Mouse (Mus musculus) testis, postnatal 10 days (tissue): ENCODE data around the gene Rnd2.
"Not testable (repeated sequence)": the region's sequence is repeated elsewhere in the genome, so short reads cannot be mapped to it uniquely, and the experiment has no call there.

Experiments
- DNase-seq: peaks from one replicate; pipeline ENCODE4 v3.0.0; 2021; ENCODE audit warnings: low spot score

The Rnd2 gene

DNA sequence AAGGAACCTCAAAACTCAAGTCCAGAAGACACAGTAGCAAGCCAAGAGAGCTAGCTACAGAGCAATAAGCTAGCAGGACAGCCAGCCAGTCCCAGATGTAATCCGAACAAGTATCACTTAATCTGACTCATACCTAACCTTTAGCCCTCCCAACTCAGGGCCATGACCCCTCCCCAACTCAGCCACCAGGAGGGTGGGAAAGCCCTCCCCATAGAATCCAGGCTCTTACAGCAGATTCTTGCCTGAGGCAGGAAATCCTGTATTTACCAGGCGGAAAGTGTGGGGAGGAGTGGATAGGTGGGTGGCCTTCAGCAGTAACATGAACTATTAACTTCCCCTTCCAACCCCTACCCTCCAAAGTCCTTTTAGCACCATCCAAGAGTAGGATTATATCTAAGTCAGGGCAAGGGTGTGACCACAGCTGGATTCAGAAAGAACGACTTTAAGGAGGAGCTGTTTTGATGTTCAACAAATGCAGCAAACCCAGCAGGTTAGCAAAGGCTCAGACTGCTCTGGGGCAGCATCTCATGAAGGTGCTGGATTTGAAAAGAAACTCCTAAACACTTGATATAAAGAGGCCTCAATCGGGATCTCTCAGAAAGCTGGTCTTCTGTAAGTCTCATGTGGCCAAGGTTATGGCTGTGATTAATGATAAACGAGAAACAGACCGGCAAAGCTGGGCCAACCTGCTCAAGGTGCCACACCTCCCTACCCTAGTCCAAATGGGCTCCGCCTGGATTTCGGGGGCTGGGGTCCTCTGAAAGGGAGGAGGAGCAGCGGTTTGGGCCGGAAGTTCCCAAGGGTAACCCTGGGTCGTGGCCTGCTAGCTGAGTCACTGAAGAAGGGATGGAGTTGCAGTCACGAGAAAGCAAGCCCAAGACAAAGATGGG is at the start of gene Rnd2:
Rnd2 (plus strand) TSS at position 789 of the 890 bp plus-strand sequence.
- DNase-seq, result no peak

- DNase-seq, result no peak
Observed at GRCm38 (mm10) chr11:101415306-101415705, 49.5 kb upstream of the Rnd2 start.

DNA sequence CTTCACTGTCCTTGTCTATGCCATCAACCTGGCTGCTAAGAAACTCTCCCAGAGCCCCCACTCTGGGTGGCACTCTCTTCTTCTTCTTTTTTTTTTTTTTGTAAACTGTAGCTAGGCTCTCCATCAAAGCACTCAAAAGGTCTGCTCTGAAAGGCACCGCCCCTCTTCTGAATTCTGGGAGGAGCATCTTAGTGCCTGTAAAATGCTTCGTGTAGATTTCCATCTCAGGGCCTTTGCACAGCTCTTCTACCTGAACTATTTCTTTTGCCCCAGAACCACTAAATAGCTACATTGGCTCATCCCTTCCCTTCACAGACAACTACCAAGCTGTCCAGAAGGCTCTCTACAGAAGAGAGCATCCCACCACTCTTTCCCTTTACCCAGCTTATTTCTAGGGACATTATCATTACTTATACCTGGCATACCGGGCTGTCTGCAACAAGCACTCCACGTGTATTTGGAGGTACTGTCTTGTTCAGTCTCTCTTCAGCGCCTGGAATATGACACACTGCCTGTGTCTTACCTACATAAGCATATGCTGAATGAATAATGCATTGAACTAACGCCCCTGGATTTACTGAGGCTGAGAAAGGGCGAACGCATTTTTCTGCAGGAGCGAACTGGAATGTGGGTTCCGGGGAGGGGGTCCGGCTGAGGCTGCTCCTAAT is 48.2 kb upstream of the Rnd2 start:
- DNase-seq, result no peak

- peak; percentile 94 for DNase-seq
Observed at GRCm38 (mm10) chr11:101417101-101417855, 47.5 kb upstream of the Rnd2 start, which contains the start of gene Aarsd1. TSS of gene Aarsd1 (minus strand) at chr11:101417615.

DNA sequence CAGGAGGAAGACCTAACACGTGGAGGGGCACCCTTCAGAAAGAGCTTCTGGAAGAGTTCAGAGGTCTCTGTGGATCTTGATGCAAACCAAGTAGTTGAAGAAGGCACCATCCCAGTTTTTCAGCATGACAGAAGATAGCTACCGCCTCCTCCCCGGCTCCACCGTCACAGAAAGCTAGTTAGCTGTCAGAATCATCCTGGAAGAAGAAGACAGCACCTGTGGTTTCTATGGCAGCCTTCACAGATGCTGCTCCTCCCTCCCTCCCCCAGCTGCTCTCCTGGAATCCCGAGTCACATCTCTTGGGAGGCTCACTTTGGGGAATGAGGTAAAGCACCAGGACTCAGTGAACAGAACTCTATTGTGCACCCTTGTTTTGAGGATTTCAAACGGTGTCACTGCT is 45.8 kb upstream of the Rnd2 start:
- DNase-seq, result no peak

GRCm38 (mm10) chr11:101419610-101420009 is 45.2 kb upstream of the Rnd2 start:
- DNase-seq, result no peak

DNA sequence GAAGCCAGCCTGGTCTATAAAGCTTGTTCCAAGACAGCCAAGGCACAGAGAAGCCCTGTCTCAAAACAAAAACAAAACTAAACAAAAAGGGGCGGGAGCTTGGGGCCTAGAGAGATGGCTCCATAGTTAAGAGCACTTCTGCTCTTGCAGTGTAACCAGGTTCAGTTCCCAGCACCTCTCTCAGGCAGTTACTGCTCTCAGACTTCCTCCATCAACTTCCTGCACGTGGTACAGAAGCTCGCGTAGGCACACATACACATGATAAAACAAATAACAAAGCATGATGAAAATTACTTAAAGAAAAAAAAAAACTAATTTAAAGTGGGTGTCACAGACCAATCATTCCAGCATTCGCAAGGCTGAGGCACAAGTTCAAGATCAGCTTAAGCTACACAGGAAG is 44.7 kb upstream of the Rnd2 start:
- DNase-seq, result no peak

DNA sequence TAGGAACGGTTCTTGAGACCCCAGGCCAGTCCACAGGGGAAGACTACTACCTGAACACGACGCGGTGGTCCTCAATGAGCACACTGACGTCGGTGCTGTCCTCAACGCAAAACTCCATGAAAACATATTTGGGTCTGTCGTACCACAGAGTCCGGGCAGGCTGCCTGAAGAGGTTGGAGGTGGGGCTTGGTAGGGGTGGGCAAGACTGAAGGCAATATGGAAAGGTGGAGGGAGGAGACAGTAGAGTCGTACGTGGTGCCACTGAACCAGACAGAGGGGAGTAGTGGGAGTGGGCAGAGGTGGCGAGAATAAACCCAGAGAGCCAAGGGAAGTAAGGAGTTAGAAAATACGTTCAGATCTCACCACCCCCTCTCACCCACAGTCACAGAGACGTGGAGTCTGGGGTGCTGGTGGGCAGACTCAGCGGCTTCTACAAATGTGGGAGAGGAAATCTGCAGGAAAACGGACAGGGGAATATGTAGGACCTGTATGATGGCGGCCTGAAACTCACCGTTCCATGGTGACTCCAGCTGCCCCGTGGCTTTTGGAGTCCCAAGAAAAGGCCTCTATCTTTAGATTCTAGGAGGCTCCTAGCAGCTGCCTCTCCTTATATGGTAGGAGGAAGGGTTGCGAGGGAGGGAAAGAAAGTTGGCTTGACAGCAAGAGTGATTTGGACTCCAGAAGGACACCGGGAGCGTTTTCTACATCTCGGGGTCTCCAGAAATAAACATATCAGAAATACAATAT is 40.5 kb upstream of the Rnd2 start, which contains the start of gene Gm27029:
Gm27029 (minus strand) TSS at position 692 of the 747 bp plus-strand sequence.
- DNase-seq, result no peak

- DNase-seq, result peak; percentile 100
Observed at GRCm38 (mm10) chr11:101424925-101425813, 39.6 kb upstream of the Rnd2 start, which contains the start of the genes Rundc1 and Ptges3l. TSS of gene Rundc1 (plus strand) at chr11:101425085. TSS of gene Ptges3l (minus strand) at chr11:101425333.

DNA sequence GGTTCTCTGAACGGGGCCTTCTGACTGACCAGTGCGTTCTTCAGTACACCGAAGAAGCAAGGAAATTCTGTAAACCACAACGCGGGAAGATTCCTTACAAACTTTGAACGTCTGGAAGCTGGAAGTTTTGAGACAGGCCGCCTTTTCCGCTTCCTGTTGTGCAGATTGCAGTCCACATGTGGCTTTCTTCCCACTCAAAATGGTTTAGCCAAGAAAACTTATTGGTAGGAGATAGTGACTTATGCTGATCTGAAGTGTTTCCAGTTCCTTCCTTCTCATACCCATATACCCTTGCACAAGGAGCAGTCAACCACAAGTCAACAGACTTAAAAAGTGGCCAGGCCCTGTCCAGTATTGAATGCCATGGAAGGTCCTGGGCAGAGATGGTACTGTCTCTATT is 38.6 kb upstream of the Rnd2 start:
- DNase-seq, result no peak

GRCm38 (mm10) chr11:101431327-101431726 is 33.5 kb upstream of the Rnd2 start:
- no peak for DNase-seq

DNA sequence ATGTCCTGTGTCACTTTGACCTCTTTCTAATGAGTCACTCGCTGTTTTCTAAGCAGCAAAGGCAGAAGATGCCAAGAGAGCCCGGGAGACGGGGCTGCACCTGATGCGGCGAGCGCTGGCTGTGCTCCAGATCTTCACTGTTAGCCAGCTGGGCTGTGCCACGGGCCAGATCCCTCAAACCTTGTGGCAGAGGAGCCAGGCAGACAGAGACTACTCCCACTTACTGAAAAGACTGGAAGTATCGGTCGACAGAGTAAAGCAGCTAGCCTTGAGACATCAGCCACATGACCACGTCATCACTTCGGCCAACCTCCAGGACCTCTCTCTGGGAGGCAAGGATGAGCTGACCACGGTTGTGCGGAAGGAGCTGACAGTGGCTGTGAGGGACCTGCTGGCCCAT is 31.4 kb upstream of the Rnd2 start:
- DNase-seq, result no peak

DNA sequence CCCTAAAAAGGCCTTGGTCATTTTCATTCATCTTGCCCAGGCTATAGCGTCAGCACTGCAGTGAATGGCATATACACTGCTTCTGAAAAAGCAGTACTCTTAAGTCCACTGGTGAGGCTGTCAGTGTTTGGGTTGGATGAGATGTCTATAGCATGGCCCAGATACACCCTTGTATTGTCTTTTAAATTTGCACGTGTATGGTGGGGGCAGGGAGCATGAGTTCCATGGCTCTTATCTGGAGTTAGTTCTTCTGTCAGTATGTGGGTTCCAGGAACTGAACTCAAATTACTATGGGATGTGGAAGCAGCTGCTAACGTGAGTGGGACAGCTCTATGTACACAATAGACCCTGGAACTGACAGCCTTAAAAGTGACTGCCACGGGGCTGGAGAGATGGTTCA is 29.0 kb upstream of the Rnd2 start:
- DNase-seq, result no peak

- no peak for DNase-seq
Observed at GRCm38 (mm10) chr11:101436916-101437315, 27.9 kb upstream of the Rnd2 start.

DNA sequence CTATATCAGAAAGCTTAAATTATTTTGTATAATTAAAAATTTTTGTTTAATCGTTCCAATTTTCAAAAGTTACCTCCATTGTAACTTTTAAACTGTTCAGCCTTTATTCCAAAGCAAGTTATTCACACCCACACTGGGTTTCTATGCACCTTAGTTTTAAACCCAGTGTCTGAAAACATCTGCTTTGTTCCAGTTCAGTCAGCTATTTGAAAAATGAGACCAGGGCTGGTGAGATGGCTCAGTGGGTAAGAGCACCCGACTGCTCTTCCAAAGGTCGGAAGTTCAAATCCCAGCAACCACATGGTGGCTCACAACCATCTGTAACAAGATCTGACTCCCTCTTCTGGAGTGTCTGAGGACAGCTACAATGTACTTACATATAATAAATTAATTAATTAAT is 26.8 kb upstream of the Rnd2 start:
- DNase-seq, result not testable (repeated sequence)

GRCm38 (mm10) chr11:101441450-101442126 is 23.2 kb upstream of the Rnd2 start:
- DNase-seq, result not testable (repeated sequence)

DNA sequence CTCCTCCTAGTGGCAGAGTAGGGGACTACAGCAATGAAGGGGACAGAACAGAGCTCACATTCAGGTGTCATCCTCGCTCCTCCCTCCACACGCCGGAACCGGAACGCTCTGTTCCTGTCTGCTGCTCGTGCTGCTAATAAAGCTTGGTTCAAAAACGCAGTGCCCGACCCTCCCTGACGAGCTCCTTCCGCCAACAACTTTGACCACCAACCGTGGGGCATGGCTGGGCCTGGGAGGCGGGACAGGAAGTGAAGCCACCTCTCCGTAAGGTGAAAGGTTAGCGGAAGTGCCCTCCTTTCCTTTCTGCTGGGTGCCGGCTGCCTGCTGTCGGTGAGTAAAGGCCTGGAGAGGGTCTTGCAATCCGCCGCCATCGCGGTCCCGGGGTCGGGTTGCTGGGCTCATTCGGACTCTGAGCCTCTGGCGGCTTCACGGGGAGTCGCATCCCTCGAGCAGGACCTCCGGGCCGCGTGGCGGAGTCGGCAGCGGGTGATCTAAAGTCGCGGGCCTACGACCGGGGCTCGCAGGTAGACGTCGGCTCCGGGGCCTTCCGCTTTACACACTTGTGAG is 22.6 kb upstream of the Rnd2 start, which contains the start of gene Rpl27:
Rpl27 (plus strand) TSS at position 172 of the 567 bp plus-strand sequence.
- DNase-seq, result peak; percentile 91

GRCm38 (mm10) chr11:101442760-101443159 is 22.0 kb upstream of the Rnd2 start:
- no peak for DNase-seq

DNA sequence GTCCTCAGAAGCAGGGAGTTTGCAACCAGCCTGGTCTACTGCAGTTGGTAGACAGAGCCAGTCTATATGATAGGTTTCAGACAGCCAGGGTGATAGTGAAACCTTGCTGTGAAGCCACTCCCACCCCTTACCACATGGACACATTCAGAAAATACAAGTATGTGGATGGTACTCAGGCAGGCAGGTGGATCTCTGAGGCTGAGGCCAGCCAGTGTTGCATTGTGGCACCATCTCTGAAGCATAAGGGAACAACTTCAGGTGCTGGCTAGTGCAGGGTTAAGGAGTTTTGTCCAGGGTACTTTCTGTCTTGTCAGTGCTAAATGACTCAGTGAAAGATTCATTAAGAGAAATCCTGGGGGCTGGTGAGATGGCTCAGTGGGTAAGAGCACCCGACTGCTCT is 18.5 kb upstream of the Rnd2 start:
- DNase-seq, result no peak
